Mouse (Mus musculus) urinary bladder, adult 18-20 months (tissue): ENCODE results near the gene Tbk1.

Experiments used
- DNase-seq, 2 experiments: peaks; one replicate each; pipeline ENCODE4 v3.0.0; 2022; ENCODE audit warnings: low spot score in 2 of 2, mixed read lengths in 2 of 2

Tbk1 gene

DNA sequence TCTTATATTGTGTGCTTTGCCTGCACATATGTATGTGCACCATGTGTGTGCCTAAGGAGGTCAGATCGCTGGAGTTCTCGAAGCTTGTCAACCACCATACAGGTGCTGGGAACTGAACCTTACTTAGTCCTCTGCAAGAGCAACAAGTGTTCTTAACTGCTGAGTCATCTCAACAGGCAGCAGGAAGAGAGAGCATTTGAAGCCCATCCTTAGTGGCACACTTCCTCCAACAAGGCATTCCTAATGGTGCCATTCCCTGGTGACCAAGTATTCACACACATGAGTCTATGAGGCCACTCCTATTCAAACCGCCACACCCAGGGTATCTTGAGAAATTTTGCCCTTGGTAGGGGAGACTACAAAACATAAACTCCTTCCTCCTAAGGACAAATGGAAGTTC is 44.4 kb downstream of the Tbk1 start:
- DNase-seq = no peak

DNA sequence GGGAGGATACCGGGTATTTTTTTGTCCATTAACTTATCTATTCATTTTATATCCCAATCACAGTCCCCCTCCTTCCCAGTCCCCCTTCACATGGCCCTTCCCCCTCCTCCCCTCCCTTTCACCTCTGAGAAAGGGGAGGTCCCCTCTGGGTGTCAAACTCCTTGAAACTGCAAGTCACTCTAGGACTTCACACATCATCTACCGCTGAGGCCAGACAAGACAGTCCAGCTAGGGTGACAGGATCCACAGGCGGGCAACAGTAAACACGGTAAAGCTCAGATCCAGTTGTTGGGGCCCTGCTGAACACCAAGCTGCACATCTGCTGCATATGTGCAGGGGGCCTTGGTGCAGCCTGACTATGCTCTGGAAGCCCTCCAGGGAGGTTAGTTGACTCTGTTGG is 51.6 kb downstream of the Tbk1 start:
- DNase-seq = no peak

DNA sequence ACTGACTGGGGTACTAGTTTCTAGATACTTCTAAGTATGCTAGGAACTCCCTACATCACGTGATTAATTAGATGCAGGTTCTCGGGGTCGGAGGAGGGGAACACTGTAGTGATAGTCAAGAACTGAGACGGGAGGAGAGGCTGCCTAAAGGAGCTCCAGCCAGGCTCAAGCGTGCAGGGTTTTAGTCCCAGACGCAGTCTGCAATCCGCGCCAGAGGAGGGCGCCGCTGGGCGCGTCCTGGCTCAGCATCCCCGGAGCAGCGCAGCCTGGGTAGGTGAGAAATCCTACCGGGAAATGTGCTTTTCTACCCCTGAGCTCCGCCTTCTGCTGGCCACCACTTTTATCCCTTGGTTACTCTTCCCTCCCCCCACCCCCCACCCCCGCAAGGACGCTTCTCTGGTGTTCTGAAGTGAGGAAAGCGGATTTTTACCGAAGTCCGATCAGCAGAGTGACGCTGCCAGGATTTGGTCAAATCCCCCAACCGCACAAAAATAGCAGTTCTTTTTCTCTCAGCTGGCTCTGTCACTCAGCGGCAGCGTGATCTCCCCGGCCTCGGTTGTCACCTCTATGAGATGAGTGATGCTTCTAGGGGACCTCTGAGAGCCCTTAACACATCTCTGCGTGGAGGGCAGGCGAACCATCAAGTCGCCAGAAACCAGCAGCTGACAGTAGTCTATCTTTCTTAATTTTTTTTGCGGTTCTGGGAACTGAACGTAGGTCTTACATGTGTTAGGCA is 53.3 kb downstream of the Tbk1 start:
- DNase-seq = no peak

DNA sequence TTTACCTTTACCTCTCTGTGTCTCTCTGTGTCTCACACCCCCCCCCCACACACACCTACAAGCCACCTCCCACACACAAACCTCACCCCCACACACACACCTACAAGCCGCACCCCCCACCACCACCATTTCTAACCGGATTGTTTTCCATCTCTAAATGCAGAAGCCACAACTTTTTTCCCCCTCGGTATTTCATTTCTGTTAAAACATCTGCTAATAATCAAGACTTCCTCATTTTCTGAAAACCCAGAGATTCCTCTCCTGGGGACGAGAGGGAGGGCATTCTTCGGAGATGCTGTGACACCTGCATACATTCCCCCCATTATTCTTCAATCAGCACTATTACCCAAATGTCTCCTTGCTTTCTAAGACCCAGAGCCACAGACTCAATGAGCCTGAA is 55.0 kb downstream of the Tbk1 start:
- no peak for DNase-seq

DNA sequence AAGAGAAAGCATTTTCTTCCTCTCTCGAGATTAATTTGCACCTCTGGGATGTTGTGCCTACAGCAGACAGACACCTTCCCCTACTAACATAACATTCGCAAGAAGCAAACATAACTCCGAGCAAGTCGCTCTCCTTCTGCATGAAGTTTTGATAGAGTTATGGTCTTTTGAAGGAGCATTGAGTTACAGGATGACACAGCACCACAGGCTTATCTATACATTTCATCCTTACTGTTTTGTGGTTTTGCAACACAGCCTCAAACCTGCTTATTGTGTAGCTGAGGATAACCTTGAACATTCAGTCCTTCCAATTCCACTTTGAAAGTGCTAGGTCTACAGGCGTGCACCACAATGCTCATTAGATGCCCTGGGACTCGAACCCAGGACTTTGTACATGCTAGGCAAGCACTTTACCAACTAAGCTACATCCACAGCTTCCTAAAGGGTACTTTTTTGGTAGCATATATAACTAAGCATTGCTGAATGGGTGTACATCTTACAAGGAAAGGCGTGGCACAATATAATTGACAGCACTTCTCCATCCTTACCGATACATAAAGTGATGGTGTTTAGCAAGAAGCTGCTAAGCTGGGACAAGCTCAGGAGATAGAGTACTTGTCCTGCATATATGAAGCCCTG is 56.1 kb downstream of the Tbk1 start:
- DNase-seq = no peak

DNA sequence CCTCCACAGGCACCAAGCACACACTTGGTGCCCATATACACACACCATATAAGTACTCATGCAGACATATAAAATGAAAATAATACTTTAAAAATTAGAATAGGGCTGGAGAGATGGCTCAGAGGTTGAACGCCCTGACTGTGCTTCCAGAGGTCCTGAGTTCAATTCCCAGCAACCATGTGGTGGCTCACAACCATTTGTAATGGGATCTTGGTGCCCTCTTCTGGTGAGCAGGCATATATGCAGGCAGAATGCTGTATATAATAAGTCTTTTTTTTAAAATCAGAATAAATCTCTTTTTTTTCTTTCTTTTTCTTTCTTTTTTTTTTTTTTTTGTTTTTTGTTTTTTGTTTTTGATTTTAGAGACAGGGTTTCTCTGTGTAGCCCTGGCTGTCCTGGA is 57.3 kb downstream of the Tbk1 start:
- DNase-seq = no peak

DNA sequence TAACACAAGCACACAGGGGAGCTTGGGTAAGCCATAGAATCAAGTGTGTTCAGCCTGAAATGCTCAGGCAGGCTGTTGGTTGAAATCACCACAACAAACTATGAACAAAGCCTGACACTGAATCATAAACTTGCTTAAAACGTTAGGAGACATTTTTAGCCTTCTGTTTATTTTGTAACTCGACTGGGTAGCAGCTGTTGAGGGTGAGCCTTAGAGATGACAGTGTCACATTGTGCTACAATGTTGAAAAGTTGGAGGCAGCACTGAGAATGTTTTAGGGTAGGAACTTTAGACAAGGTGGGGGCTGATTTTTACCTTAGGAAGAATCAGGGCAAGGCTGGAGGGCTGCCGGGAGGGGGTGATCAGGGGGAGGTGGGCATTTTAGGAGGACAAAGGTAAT is 58.1 kb downstream of the Tbk1 start:
- no peak for DNase-seq

DNA sequence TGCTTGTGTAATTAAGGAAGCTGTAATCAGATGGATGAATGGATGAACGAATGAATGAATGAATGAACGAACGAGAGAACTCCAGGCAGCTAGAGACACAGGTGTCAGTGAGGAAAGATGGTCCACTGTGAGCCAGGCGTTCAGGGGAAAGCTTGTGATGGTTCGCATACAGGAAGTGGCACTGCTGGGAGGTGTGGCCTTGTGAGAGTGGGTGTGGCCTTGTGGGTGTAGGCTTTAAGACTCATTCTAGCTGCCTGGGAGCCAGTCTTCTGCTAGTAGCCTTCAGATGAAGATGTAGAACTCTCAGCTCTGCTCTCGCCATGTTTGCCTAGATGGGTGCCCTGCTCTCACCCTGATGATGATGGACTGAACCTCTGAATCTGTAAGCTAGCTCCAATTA is 59.5 kb downstream of the Tbk1 start:
- DNase-seq = no peak

DNA sequence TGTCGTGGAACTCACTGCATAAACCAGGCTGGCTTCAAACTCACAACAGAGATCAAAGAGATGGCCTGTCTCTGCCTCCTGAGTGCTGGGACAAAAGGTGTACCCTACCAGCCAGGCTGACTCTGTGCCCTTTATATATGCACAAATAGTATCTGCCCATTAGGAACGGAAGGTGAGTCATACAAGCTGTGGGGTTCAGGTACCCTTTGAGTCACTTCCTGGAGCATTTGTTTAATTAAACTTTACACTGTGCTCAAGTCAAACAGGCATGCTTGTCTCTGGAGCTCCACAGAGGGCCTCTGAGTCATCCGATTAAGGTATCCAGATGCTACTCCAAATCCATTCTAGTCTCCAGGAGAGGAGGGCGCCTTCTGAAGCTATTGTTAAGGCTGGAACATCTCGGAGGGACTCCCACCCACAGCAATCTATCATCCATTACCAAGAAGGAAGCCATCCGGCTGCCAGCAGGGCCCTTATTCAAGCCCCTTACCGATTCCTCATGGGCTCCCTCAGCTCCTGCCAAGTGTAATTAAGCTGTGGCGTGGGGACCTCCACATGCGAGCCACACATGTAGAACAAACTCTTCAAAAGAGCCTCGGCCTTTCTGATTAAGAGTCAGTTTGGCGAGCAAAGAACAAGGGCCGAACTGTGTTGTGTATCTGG is 65.5 kb downstream of the Tbk1 start:
- peak in 1 of 2 experiments; percentile 30 for DNase-seq

DNA sequence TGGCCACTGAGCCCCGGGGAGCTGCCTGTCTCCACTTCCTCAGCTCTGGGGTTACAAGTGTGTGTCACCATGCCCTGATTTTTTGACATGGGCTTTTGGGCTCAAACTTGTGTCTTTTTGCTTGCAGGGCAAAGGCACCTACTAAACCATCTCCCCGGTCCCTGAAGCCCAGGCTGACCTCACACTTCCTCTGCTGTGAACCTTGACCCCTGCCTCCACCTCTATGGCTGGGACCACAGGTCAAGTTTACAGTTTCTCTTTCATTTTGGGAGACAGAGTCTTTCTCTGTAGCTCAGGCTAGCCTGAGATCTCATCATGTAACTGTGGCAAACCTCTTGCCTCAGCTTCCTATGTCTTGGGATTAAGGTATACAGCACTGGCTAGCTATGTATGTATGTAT is 66.9 kb downstream of the Tbk1 start:
- no peak for DNase-seq

DNA sequence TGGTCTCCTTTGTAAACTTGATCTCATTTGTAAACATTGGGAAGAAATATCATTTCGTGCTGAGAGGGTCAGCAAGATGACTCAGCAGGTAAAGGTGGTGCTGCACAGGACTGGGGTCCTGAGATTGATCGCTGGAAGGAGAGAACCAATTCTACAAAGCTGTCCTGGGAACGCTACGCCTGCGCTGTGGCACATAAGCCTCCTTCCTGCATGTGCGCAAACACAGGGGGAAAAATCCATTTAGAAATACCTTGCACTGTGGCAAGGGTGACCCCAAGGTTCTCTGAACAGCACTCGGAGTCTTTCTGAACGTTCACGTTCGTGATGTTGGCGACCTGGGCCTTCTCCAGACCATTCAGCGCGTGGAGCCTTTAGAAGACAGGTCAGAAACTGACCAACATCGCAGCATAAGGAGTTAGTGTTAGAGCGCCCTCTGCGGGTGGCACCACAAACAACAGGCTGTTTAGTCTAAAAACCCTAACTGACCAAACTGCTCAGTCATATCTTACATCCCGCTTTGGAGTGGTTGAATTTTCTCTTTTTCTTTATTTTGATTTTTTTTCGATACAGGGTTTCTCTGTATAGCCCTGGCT is 70.5 kb downstream of the Tbk1 start:
- peak; percentile 80 to 84 for DNase-seq

DNA sequence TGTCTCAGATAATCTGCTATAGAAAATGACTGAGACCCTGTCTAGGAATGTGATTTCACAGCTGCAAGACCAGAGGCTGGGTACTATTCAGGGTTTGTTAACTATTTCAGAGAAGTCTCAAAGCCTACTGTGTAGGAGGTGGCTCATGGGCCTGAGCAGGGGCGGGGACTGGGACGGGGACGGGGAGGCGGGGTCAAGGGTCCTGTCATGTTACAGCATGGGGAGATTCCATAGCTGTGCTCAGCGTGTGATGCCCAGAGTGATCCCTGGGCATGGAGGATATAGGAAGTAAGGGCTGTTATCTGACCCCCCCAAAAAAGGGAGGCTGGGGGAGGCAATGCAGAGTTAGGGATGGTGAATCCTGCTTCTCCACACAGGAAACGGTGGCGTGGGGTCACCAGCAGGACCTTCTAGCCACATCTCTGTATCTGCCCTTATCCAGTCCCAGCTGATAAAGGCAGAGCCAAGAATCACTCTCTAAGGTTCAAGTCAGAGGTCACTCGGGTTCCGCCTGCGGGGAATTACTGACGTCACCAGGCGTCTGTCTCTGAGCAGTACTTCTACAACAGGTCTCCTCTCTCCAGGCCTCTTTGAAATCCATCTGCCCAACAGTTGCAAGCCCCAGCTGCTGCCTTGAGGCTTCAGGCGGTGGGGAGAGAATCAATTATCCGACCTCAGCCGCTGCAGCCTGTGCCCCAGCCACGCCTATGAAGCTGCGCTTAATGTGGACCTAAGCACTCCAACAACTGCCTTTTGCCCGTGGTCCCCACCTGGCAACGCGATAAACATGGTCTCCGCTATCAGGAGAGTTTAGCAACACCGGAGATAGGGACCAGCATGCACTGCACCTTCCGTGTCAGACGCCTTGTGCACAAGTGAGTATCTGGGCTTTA is 76.6 kb downstream of the Tbk1 start:
- DNase-seq = no peak

DNA sequence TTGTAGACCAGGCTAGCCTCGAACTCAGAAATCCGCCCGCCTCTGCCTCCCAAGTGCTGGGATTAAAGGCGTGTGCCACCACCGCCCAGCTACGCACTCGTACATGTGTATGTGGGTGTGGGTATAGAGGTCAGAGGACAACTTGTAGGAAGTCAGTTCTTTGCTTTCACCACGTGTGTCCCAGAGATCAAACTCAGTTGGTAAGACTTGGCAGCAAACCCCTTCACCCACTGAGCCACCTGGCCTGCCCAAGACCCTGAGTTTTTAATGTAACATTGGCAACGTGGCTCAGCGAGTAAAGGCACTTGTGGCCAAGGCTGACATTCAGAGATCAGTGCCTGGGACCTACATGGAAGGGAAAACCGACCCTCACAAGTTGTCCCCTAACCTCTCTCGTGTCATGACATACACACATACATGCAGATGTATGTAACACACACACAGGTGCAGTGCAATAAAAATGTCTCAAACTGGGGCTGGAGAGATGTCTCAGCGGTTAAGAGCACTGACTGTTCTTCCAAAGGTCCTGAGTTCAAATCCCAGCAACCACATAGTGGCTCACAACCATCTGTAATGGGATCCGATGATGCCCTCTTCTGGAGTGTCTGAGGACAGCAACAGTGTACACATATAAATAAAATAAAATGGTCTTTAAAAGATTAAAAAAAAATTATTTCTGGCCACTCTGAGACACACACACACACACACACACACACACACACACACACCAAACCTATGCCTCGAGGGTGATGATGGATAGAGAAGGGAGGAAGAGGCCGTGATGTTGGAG is 78.6 kb downstream of the Tbk1 start:
- no peak for DNase-seq

DNA sequence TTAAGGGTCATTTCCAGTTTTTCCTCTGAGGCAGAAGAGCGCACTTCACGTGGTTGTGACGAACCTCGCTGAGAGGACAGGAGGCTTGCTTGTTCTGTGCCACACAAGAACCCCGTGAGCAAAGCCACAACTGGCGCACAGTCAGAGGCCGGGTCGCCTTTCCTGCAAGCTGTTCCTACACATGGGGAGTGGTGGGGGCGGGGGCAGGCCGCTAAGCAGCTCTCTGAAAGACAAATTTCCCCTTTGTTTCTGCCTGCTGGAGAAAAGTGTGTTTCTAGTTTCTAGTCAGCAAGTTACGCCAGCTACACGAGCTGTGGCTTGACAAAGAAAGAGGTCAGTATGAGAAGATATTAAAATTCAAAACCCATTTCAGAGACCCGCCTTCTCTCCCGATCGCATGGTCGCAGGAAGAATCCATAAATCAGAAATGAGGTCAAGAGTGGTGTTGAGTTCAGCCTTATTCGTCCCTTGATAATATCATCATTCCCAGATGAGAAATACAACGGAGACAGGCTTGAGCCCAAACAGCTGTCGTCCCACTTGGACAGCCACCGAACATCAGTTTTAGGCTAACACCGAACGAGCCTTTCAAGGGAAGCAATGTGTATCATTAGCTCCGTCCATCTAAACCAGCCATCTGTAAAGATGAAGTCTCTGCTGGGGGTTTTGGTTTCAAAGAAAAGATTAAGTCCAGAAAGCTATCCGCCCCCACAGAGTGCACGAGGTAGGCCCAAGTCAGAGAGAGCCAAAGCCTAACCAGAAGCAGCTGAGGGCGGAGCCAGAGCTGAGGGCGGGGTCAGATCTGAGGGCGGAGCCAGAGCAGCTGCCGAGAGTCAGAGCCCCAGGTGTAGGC is 79.6 kb downstream of the Tbk1 start:
- peak in 1 of 2 experiments; percentile 47 for DNase-seq

DNA sequence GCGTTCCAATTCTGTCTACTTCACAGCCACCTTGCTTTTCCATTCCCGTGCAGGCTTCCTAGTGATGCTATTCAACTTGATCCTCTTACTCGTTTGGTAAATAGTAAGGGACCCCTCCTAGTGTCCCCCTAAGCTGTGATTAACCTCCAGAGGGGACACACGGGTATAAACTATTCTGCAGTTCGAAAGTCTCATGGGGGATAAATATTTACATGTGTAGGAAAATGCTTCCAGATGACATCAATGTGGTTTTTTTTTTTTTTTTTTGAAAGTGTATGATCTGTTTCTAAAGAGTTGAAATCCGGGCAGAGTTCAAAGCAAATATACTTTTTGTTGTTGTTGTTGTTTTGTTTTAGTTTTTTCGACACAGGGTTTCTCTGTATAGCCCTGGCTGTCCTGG is 80.7 kb downstream of the Tbk1 start:
- DNase-seq = no peak

DNA sequence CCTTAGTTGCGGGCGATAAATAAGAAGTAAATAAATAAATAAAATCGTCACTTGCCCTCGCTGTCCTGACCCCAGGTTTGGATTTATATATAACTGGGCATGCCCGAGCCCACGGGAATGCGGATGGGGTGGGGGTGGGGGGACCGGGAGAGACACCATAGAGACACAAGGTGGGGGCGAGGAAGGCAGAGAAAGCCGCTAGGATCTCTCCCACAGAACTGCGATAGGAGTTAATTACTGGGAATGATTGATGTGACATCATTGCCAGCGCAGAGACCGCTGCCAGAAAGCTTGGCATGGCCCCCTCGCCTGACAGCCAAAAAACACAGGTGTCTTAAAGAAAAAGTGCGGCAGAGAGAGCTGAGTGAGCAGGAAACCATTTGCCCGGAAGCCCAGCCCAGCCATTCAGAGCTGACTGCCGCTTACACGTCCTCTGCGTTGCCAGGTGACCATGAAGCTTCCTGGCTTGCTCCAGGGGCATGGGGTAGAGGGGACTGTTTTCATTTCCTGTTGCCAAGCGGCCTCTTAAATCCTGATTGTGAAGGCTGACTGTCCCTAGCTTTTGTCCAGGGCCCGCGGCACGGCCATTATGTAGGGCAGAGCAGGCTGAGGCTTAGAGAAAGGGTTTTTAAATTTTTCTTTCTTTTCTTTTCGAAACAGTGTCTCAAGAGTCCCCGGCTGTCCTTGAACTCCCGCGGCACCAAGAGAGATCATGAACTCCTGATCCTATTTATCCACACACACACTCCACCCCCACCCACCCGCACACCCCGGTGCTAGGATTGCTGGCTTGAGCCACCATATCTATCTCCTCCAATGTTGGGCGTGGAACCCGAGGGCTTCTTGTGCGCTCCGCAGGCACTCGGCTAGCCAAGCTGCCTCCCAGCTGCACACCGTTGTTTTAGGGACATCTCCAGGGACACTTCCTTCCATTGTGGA is 81.3 kb downstream of the Tbk1 start:
- DNase-seq = peak; percentile 49 to 52

DNA sequence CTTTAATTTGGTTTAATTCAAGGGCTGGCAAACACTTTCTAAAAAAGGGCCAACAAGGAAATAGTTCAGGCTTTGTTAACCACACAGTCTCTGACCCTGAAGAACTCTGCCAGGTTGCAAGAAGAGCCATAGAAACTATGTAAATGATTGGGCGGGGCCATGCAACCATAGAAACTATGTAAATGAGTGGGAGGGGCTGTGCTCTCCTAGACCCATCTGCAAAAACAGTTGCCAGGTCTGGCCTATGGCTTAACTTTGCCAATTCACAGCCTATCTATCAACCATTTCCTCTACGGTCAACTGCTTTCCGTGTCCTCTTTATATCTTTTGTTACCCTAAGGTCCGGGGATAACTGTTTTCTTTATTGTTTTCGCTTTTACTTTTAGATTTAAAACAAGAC is 85.4 kb downstream of the Tbk1 start:
- no peak for DNase-seq

DNA sequence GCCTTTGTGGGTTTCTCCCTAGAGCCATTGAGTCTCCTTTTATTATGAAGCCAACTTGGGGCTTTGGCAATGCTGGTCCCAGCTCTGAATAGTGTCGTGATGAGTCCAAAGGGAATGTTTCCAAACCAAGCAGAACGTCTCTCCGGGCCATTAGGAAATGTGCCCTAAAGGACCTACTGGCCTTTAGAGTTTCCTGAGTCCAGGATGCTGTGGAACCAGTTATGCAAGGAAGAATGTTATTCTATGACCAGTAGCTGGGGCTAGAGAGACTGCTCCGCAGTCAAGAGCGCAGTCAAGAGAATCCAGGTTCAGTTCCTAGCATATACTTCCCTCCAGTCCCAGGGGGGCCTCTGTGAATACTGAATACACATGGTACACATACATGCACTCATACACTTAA is 86.6 kb downstream of the Tbk1 start:
- no peak for DNase-seq

DNA sequence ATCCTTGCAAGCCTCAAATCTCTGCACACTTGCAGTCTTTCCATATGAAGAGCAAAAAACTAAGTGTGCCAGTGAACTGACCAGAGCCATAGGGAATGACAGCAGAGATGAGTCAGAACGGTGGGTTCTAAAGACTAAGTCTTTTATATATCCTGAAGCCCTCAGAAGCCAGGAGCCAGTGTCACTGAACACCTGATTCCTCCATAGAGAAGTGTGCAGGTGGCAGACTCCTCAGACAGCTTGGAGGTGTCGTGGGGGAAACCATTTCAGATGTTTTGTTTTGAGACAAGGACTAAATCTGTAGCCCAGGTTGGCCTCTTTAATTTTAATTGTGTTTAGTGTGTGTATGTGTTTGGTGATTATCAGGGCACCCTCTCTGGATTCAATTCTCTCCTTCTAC is 87.5 kb downstream of the Tbk1 start:
- no peak for DNase-seq
